Mouse (Mus musculus): Measurements from ENCODE around the gene Vmn2r-ps159. TPM values are rescaled to one million over a fixed set of nuclear protein-coding genes. Genes with fewer than 3 reads are reported as not detected.

The Vmn2r-ps159 gene
- not detected for total RNA-seq (2023)

GRCm38 (mm10) chr4:156330803-156331202 lies at the start of gene Vmn2r-ps159:
TSS of gene Vmn2r-ps159 (plus strand) at chr4:156331103.

Other genes with a start within 250 kb of the Vmn2r-ps159 start
- 48.2 TPM for gene 9430015G10Rik, start 221.1 kb upstream of the Vmn2r-ps159 start, total RNA-seq (2023)
- 0.83 TPM for gene Rnf223, start 200.6 kb upstream of the Vmn2r-ps159 start, total RNA-seq (2023)
- 6.9 TPM for gene Agrn, start 133.6 kb upstream of the Vmn2r-ps159 start, total RNA-seq (2023)
- 12.4 TPM for gene Isg15, start 130.3 kb upstream of the Vmn2r-ps159 start, total RNA-seq (2023)
- 7.5 TPM for gene AW011738, start 127.8 kb upstream of the Vmn2r-ps159 start, total RNA-seq (2023)
- 0.33 TPM for gene Perm1, start 115.2 kb upstream of the Vmn2r-ps159 start, total RNA-seq (2023)
- 53.1 TPM for gene Plekhn1, start 96.2 kb upstream of the Vmn2r-ps159 start, total RNA-seq (2023)
- 94.1 TPM for gene Noc2l, start 95.1 kb upstream of the Vmn2r-ps159 start, total RNA-seq (2023)
- gene Samd11, start 75.4 kb upstream of the Vmn2r-ps159 start, total RNA-seq (2023) = 1.3 TPM

Data from CD4-positive naive resting alpha-beta T cell, adult 57 days (primary cell).